Mouse (Mus musculus) CH12.LX (cell line): ENCODE results near the gene Afap1. TPM values are rescaled to one million over a fixed set of nuclear protein-coding genes. Genes with fewer than 3 reads are reported as not detected.

Experiments used
- DNase-seq: peaks from one replicate; pipeline ENCODE4 v3.0.0-alpha.2; 2013; ENCODE audit errors: extremely low read depth
- H3K27ac ChIP-seq: 2 replicates; pipeline ENCODE4 v1.5.1; 2012; ENCODE audit warnings: low read depth, mild to moderate bottlenecking, control low read depth, moderate library complexity; ENCODE audit not compliant: insufficient read depth
- H3K27me3 ChIP-seq: replicated peaks from 2 replicates; pipeline ENCODE3; 2012; ENCODE audit warnings: inconsistent platforms
- H3K36me3 ChIP-seq, 2 experiments: replicated peaks in 1 of 2; 2 replicates each; pipeline versions ENCODE3 to v1.6.1; 2012; ENCODE audit warnings: inconsistent platforms in 1 of 2, low read length in 1 of 2, mild to moderate bottlenecking in 1 of 2, mixed read lengths in 1 of 2, moderate library complexity in 1 of 2; ENCODE audit not compliant: control insufficient read depth in 1 of 2, insufficient read depth in 1 of 2
- H3K4me1 ChIP-seq, 2 experiments: 2 replicates each; pipeline ENCODE4 v1.6.1; 2012; ENCODE audit warnings: inconsistent platforms in 1 of 2, moderate library complexity in 1 of 2; ENCODE audit not compliant: insufficient read depth in 2 of 2, control insufficient read depth in 1 of 2
- H3K4me2 ChIP-seq: 2 replicates; pipeline ENCODE4 v1.6.1; 2012; ENCODE audit warnings: low read depth, mild to moderate bottlenecking, control low read depth; ENCODE audit not compliant: poor library complexity, insufficient read depth, severe bottlenecking
- H3K4me3 ChIP-seq, 3 experiments: fragments of 150-350 bp in 1 of 3; sonication (generic) in 1 of 3; replicated peaks in 1 of 3; 2 replicates each; pipeline versions ENCODE3 to v1.5.1; 2011 to 2012; ENCODE audit warnings: low read depth in 2 of 3, low read length in 2 of 3, mild to moderate bottlenecking in 2 of 3, moderate library complexity in 2 of 3, control low read depth in 1 of 3, improper control_type of control experiment in 1 of 3, inconsistent platforms in 1 of 3, mixed read lengths in 1 of 3; ENCODE audit not compliant: poor library complexity in 1 of 3
- H3K79me2 ChIP-seq: replicated peaks from 2 replicates; pipeline ENCODE4 v1.6.1; 2012; ENCODE audit warnings: mild to moderate bottlenecking, moderate library complexity; ENCODE audit not compliant: control insufficient read depth, poor library complexity, insufficient read depth, severe bottlenecking; ENCODE audit errors: extremely low read depth
- H3K9ac ChIP-seq: 2 replicates; pipeline ENCODE4 v1.6.1; 2012; ENCODE audit warnings: low read depth, mild to moderate bottlenecking, control low read depth, moderate library complexity; ENCODE audit not compliant: insufficient read depth
- H3K9me3 ChIP-seq: replicated peaks from 2 replicates; pipeline ENCODE3; 2012; ENCODE audit warnings: low read length, inconsistent platforms, mixed read lengths
- BHLHE40 ChIP-seq: IDR thresholded peaks from 2 replicates; pipeline ENCODE4 v1.6.1; 2011; ENCODE audit warnings: mild to moderate bottlenecking, low read depth, low read length, improper control_type of control experiment
- CHD1 ChIP-seq: IDR thresholded peaks from 2 replicates; pipeline ENCODE4 v1.6.1; 2012; ENCODE audit warnings: low read depth, low read length, improper control_type of control experiment, inconsistent platforms
- CHD2 ChIP-seq: IDR thresholded peaks from 2 replicates; pipeline ENCODE4 v1.6.1; 2011; ENCODE audit warnings: low read length, improper control_type of control experiment
- E2F4 ChIP-seq: IDR thresholded peaks from 2 replicates; pipeline ENCODE4 v1.6.1; 2011; ENCODE audit warnings: low read depth, low read length, improper control_type of control experiment; ENCODE audit not compliant: insufficient replicate concordance
- ELF1 ChIP-seq: IDR thresholded peaks from 2 replicates; pipeline ENCODE4 v1.6.1; 2014; ENCODE audit warnings: low read depth, mild to moderate bottlenecking, inconsistent platforms, low read length, improper control_type of control experiment
- EP300 ChIP-seq: IDR thresholded peaks from 2 replicates; pipeline ENCODE4 v1.6.1; 2011; ENCODE audit warnings: low read length, improper control_type of control experiment
- ETS1 ChIP-seq: conservative IDR thresholded peaks from 2 replicates; pipeline ENCODE4 v1.6.1; 2012; ENCODE audit warnings: low read depth, mild to moderate bottlenecking, inconsistent platforms, low read length, improper control_type of control experiment, moderate library complexity
- GABPA ChIP-seq: IDR thresholded peaks from 2 replicates; pipeline ENCODE4 v1.6.1; 2012; ENCODE audit warnings: low read depth, low read length, improper control_type of control experiment, inconsistent platforms; ENCODE audit not compliant: insufficient replicate concordance
- HCFC1 ChIP-seq: IDR thresholded peaks from 2 replicates; pipeline ENCODE4 v1.6.1; 2012; ENCODE audit warnings: low read depth, mild to moderate bottlenecking, inconsistent platforms, low read length, improper control_type of control experiment
- JUN ChIP-seq: IDR thresholded peaks from 2 replicates; pipeline ENCODE4 v1.6.1; 2011; ENCODE audit warnings: low read depth, mild to moderate bottlenecking, low read length, improper control_type of control experiment, moderate library complexity; ENCODE audit not compliant: insufficient read depth
- MAX ChIP-seq: IDR thresholded peaks from 2 replicates; pipeline ENCODE4 v1.6.1; 2011; ENCODE audit warnings: low read length, improper control_type of control experiment
- MAZ ChIP-seq: IDR thresholded peaks from 2 replicates; pipeline ENCODE4 v1.6.1; 2012; ENCODE audit warnings: low read depth, mild to moderate bottlenecking, inconsistent platforms, low read length, improper control_type of control experiment, moderate library complexity
- MEF2A ChIP-seq: IDR thresholded peaks from 2 replicates; pipeline ENCODE4 v1.6.1; 2014; ENCODE audit warnings: low read depth, mild to moderate bottlenecking, inconsistent platforms, low read length, improper control_type of control experiment, borderline replicate concordance
- NELFE ChIP-seq: IDR thresholded peaks from 2 replicates; pipeline ENCODE4 v1.6.1; 2011; ENCODE audit warnings: low read depth, low read length, improper control_type of control experiment
- NRF1 ChIP-seq: IDR thresholded peaks from 2 replicates; pipeline ENCODE4 v1.6.1; 2014; ENCODE audit warnings: low read depth, mild to moderate bottlenecking, inconsistent platforms, low read length, improper control_type of control experiment, moderate library complexity
- PAX5 ChIP-seq: IDR thresholded peaks from 2 replicates; pipeline ENCODE4 v1.6.1; 2012; ENCODE audit warnings: low read length, inconsistent platforms, mixed read lengths
- POLR2A ChIP-seq: IDR thresholded peaks from 2 replicates; pipeline ENCODE4 v1.6.1; 2011; ENCODE audit warnings: low read depth, mild to moderate bottlenecking, improper control_type of control experiment, low read length
- POLR2AphosphoS2 ChIP-seq: IDR thresholded peaks from 2 replicates; pipeline ENCODE4 v1.6.1; 2011; ENCODE audit warnings: low read depth, low read length, improper control_type of control experiment
- SIN3A ChIP-seq: IDR thresholded peaks from 2 replicates; pipeline ENCODE4 v1.6.1; 2012; ENCODE audit warnings: low read length, improper control_type of control experiment, inconsistent platforms
- TBP ChIP-seq: conservative IDR thresholded peaks from 2 replicates; pipeline ENCODE4 v1.6.1; 2011; ENCODE audit warnings: low read depth, low read length, improper control_type of control experiment
- ZC3H11A ChIP-seq: IDR thresholded peaks from 2 replicates; pipeline ENCODE4 v1.6.1; 2012; ENCODE audit warnings: low read depth, mild to moderate bottlenecking, inconsistent platforms, low read length, improper control_type of control experiment
- ZNF384 ChIP-seq: IDR thresholded peaks from 2 replicates; pipeline ENCODE4 v1.6.1; 2012; ENCODE audit warnings: low read depth, low read length, improper control_type of control experiment, inconsistent platforms
- dilution Hi-C: fragments of 300-500 bp; cut with MboI; formaldehyde crosslinking; loops from 2 replicates; pipeline ENCODE4 v1.14.3; 2020; ENCODE audit warnings: low sequenced_read_pairs; ENCODE audit not compliant: extremely low pct_unique_long_range_greater_than_20kb, extremely low pct_ligation_motif_present
- in situ Hi-C: fragments of 300-500 bp; cut with MboI; formaldehyde crosslinking; loops from 3 replicates; pipeline ENCODE4 v1.14.3; 2019; ENCODE audit warnings: low sequenced_read_pairs, low pct_ligation_motif_present, low pct_unique_long_range_greater_than_20kb, mixed read lengths
- polyA plus RNA-seq: library from polyadenylated mRNA; unstranded; fragments of >175 nt; gene quantifications from 2 replicates; pipeline ENCODE4 v1.2.1, GENCODE M21; 2012; ENCODE audit warnings: low read depth; ENCODE audit not compliant: insufficient read length
- total RNA-seq, 2 experiments: library from RNA; depleted of rRNA; stranded (reverse); fragments of 300-350 nt in 1 of 2; fragments of >200 nt in 1 of 2; gene quantifications; 2 replicates each; pipeline ENCODE4 v1.2.3; 2012 to 2014

Gene Afap1
- total and polyA plus RNA-seq, 3 experiments, result 0.32 to 4.0 (median 0.86) TPM

DNA sequence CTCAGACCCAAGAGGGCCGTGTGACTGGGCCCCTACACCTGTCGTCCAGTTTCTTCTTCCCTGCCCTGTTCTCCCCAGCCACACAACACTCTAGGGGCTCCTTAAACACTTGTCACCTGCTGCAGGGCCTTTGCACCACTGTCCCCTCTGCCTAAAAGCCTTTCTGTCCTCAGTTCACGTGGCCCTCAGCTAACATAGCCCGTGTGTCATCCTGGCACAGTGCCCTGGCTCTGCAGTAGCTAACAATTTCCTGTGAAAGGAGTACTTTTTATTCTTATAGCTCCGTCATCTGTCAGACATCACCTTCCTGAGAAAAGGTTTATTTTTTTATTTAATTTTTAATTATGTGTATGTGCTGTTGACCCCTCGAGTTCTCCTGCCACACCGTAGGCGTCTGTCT lies 68.2 kb downstream of the Afap1 start:
- no peak overlapping the region for H3K4me3 ChIP-seq
- no peak for DNase-seq
- no peak for TF ChIP-seq E2F4
- no peak for TF ChIP-seq CHD2
- TF ChIP-seq PAX5, result no peak
- TF ChIP-seq EP300, result no peak
- TF ChIP-seq, all 38 proteins: peak for 0
- dilution Hi-C loops (no loop called here), in situ Hi-C loops (no loop called here)
- Histone ChIP-seq H3K9me3 (no peaks in the 10 kb centered on the region), H3K9ac (no peak overlapping the region), H3K4me1 (peaks cover 9 to 12% of the 10 kb centered on the region in 2 experiments), H3K36me3 (peaks cover 0 to 20% of the 10 kb centered on the region in 2 experiments), H3K4me2 (no peak overlapping the region), H3K27me3 (no peaks in the 10 kb centered on the region), H3K27ac (no peak overlapping the region), H3K79me2 (no peaks in the 10 kb centered on the region)

DNA sequence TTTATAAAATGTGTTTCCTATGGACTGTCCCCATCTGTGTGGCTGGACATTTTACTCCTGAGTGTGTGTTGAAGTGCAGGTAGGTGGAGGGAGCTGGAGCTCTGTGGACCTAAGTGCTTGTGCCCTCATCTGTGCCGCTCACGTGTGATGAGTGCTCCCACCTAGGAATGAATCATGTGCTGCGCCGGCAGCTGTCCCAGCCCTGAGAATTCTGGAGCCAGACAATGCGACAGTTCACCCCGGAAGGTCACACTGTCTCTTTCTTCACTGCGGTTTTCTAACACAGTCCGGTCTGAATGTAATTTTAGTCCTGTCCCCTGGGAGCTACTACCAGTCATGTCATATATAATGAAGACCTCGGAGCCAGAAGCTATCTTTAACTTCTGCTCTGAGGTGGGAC lies 70.5 kb downstream of the Afap1 start:
- H3K27ac ChIP-seq, result no peak overlapping the region
- DNase-seq, result peak; percentile 19
- no peaks in the 10 kb centered on the region for H3K27me3 ChIP-seq
- no peaks in the 10 kb centered on the region for H3K9me3 ChIP-seq
- no peak for TF ChIP-seq NELFE
- TF ChIP-seq CHD1, result no peak
- no peak for TF ChIP-seq GABPA
- no peak for TF ChIP-seq TBP
- TF ChIP-seq BHLHE40, result peak; percentile 65
- no peak for TF ChIP-seq ZC3H11A
- TF ChIP-seq SIN3A, result no peak
- no peak for TF ChIP-seq CHD2
- TF ChIP-seq MEF2A, result peak; percentile 49; the same call in 1 of the 2 replicates
- no peak for TF ChIP-seq JUN
- no peak for TF ChIP-seq ZNF384
- no peak for TF ChIP-seq MAZ
- TF ChIP-seq HCFC1, result no peak
- TF ChIP-seq MAX, result no peak
- TF ChIP-seq NRF1, result no peak
- no peak for TF ChIP-seq POLR2A
- TF ChIP-seq ELF1, result no peak
- no peak for TF ChIP-seq POLR2AphosphoS2
- 0 out of 2 replicates have a peak, but pooled peaks have one; percentile 12 for TF ChIP-seq ETS1
- TF ChIP-seq, all 38 proteins: peak for 3
- Histone ChIP-seq H3K36me3 (peaks cover 5 to 20% of the 10 kb centered on the region in 2 experiments), H3K4me2 (no peak overlapping the region), H3K9ac (no peak overlapping the region), H3K4me3 (no peak overlapping the region), H3K79me2 (no peaks in the 10 kb centered on the region), H3K4me1 (peaks cover 9 to 12% of the 10 kb centered on the region in 2 experiments)
- in situ Hi-C loops, result no loop called here
- dilution Hi-C loops, result no loop called here
